Mouse (Mus musculus) MEL (cell line): ENCODE results near the gene Dus2.

Source experiments
- CTCF ChIP-seq, 3 experiments: IDR thresholded peaks in 2 of 3; conservative IDR thresholded peaks in 1 of 3; 2 replicates each; pipeline ENCODE4 v1.5.1; 2011 to 2012; ENCODE audit warnings: low read length in 3 of 3, low read depth in 2 of 3, mild to moderate bottlenecking in 2 of 3, improper control_type of control experiment in 1 of 3, inconsistent platforms in 1 of 3, mixed read lengths in 1 of 3, moderate library complexity in 1 of 3; ENCODE audit not compliant: control insufficient read depth in 1 of 3, insufficient read depth in 1 of 3, poor library complexity in 1 of 3, severe bottlenecking in 1 of 3
- GATA1 ChIP-seq: IDR thresholded peaks from 2 replicates; pipeline ENCODE4 v1.6.1; 2011; ENCODE audit warnings: low read depth, low read length, improper control_type of control experiment
- HCFC1 ChIP-seq: IDR thresholded peaks from 2 replicates; pipeline ENCODE4 v1.6.1; 2012; ENCODE audit warnings: low read depth, mild to moderate bottlenecking, inconsistent platforms, low read length, improper control_type of control experiment, moderate library complexity
- NELFE ChIP-seq: IDR thresholded peaks from 2 replicates; pipeline ENCODE4 v1.6.1; 2011; ENCODE audit warnings: low read depth, low read length, improper control_type of control experiment
- POLR2A ChIP-seq, 2 experiments: IDR thresholded peaks; 2 replicates each; pipeline ENCODE4 v1.6.1; 2011 to 2012; ENCODE audit warnings: low read length in 2 of 2, mild to moderate bottlenecking in 2 of 2, control low read depth in 1 of 2, improper control_type of control experiment in 1 of 2, low read depth in 1 of 2, moderate library complexity in 1 of 2; ENCODE audit not compliant: control insufficient read depth in 1 of 2, insufficient read depth in 1 of 2, poor library complexity in 1 of 2
- SMC3 ChIP-seq: IDR thresholded peaks from 2 replicates; pipeline ENCODE4 v1.6.1; 2011; ENCODE audit warnings: low read depth, low read length, improper control_type of control experiment
- TCF12 ChIP-seq: IDR thresholded peaks from 2 replicates; pipeline ENCODE4 v1.6.1; 2014; ENCODE audit warnings: low read depth, mild to moderate bottlenecking, inconsistent platforms, low read length, improper control_type of control experiment, moderate library complexity
- USF2 ChIP-seq, 2 experiments: IDR thresholded peaks; 2 replicates each; pipeline ENCODE4 v1.6.1; 2011 to 2012; ENCODE audit warnings: improper control_type of control experiment in 2 of 2, low read length in 2 of 2, borderline replicate concordance in 1 of 2, inconsistent platforms in 1 of 2, low read depth in 1 of 2, mild to moderate bottlenecking in 1 of 2; ENCODE audit not compliant: insufficient read depth in 1 of 2
- ZC3H11A ChIP-seq: IDR thresholded peaks from 2 replicates; pipeline ENCODE4 v1.6.1; 2012; ENCODE audit warnings: low read depth, mild to moderate bottlenecking, inconsistent platforms, low read length, improper control_type of control experiment

DNA sequence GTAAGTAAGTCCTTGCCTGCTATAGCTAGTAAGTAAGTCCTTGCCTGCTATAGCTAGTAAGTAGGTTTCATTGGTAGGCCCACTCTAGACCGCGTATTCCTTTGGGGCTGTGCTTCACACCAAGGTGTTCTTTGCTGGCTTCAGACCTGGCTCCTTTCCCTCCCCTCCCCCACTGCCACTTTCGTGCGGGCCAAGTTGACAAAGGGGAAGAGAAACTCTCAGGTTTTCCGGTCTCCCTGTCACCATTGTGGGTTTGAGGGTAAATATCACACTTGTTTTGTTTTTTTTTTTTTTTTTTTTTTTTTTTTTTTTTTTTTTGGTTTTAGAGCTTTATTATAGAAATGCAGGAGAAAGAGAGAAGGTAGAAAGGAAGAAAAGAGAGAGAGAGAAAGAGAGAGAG, 1.4 kb downstream of the Dus2 start:
- TF ChIP-seq TCF12 (no peak), CTCF (IDR thresholded peaks at IDR 0.05 in 2 of 3, conservative IDR thresholded peaks at IDR 0.05 in 1 of 3; ENCODE audit: control insufficient read depth in 1 of 3, insufficient read depth in 1 of 3, low read depth in 2 of 3, low read length in 3 of 3, poor library complexity in 1 of 3, severe bottlenecking in 1 of 3) (no peak), POLR2A (IDR thresholded peaks at IDR 0.05; ENCODE audit: control insufficient read depth in 1 of 2, insufficient read depth in 1 of 2, low read depth in 1 of 2, low read length in 2 of 2, poor library complexity in 1 of 2) (no peak), NELFE (no peak), HCFC1 (no peak), SMC3 (no peak), ZC3H11A (no peak), USF2 (IDR thresholded peaks at IDR 0.05; ENCODE audit: borderline replicate concordance in 1 of 2, insufficient read depth in 1 of 2, low read depth in 1 of 2, low read length in 2 of 2) (no peak), GATA1 (no peak)
